Mouse (Mus musculus) small intestine, adult 2 months (tissue): ENCODE measurements at regions not wholly inside any gene's neighbourhood (a gene's known extent, or its start where the extent isn't known, plus 50 kb on each side); places are given as distances from the start of the nearest gene placed in this dataset.

Source experiments
- CTCF ChIP-seq: fragments of 200-500 bp; IDR thresholded peaks from 2 replicates; pipeline ENCODE4 v1.5.1; 2012; ENCODE audit warnings: low read depth, mild to moderate bottlenecking, control low read depth, inconsistent platforms, low read length, moderate library complexity, mixed read lengths; ENCODE audit not compliant: insufficient replicate concordance, insufficient read length; ENCODE audit errors: extremely low read depth
- POLR2A ChIP-seq: fragments of 200-500 bp; IDR thresholded peaks from 2 replicates; pipeline ENCODE4 v1.6.1; 2012; ENCODE audit warnings: low read depth, mild to moderate bottlenecking, control low read depth, inconsistent platforms, low read length, moderate library complexity

- TF ChIP-seq POLR2A (no peak), CTCF (no peak)
Observed at GRCm38 (mm10) chr3:119936526-119936925, 152.3 kb upstream of the Ptbp2 start.
